Mouse (Mus musculus) CH12F3 (cell line): ENCODE data around the gene Wwox.

ENCODE experiments used
- in situ Hi-C: fragments of 300-500 bp; cut with MboI; formaldehyde crosslinking; loops from 2 replicates; pipeline ENCODE4 v1.14.3; 2020; ENCODE audit warnings: low sequenced_read_pairs

Wwox gene

GRCm38 (mm10) chr8:114526626-114527267 is 87.3 kb downstream of the Wwox start:
- in situ Hi-C loops, result no loop called here

GRCm38 (mm10) chr8:114527648-114528221 is 88.3 kb downstream of the Wwox start:
- in situ Hi-C loops, result no loop called here

- in situ Hi-C loops, result no loop called here
Measured at GRCm38 (mm10) chr8:114529581-114529980, 90.1 kb downstream of the Wwox start.

- in situ Hi-C loops, result no loop called here
Measured at GRCm38 (mm10) chr8:114536201-114536600, 96.7 kb downstream of the Wwox start.

GRCm38 (mm10) chr8:114541132-114541531 is 101.7 kb downstream of the Wwox start:
- in situ Hi-C loops, result no loop called here

- in situ Hi-C loops, result no loop called here
Measured at GRCm38 (mm10) chr8:114548360-114548759, 108.9 kb downstream of the Wwox start.

- in situ Hi-C loops, result no loop called here
Measured at GRCm38 (mm10) chr8:114548837-114549236, 109.4 kb downstream of the Wwox start.

- in situ Hi-C loops, result no loop called here
Measured at GRCm38 (mm10) chr8:114550029-114550428, 110.6 kb downstream of the Wwox start.

- in situ Hi-C loops, result no loop called here
Measured at GRCm38 (mm10) chr8:114552606-114553005, 113.2 kb downstream of the Wwox start.

- in situ Hi-C loops, result no loop called here
Measured at GRCm38 (mm10) chr8:114554966-114555365, 115.5 kb downstream of the Wwox start.

- in situ Hi-C loops, result no loop called here
Measured at GRCm38 (mm10) chr8:114555491-114556202, 116.2 kb downstream of the Wwox start.

- in situ Hi-C loops, result no loop called here
Measured at GRCm38 (mm10) chr8:114561191-114561590, 121.7 kb downstream of the Wwox start.

- in situ Hi-C loops, result no loop called here
Measured at GRCm38 (mm10) chr8:114562486-114562885, 123.0 kb downstream of the Wwox start.

- in situ Hi-C loops, result no loop called here
Measured at GRCm38 (mm10) chr8:114563361-114563760, 123.9 kb downstream of the Wwox start.

GRCm38 (mm10) chr8:114564036-114564435 is 124.6 kb downstream of the Wwox start:
- in situ Hi-C loops, result no loop called here

- in situ Hi-C loops, result no loop called here
Measured at GRCm38 (mm10) chr8:114568531-114569166, 129.2 kb downstream of the Wwox start.

- in situ Hi-C loops, result no loop called here
Measured at GRCm38 (mm10) chr8:114573014-114573746, 133.7 kb downstream of the Wwox start.

GRCm38 (mm10) chr8:114573747-114574093 is 134.3 kb downstream of the Wwox start:
- in situ Hi-C loops, result no loop called here

- in situ Hi-C loops, result no loop called here
Measured at GRCm38 (mm10) chr8:114579292-114579691, 139.8 kb downstream of the Wwox start.

GRCm38 (mm10) chr8:114580684-114581083 is 141.2 kb downstream of the Wwox start:
- in situ Hi-C loops, result no loop called here

GRCm38 (mm10) chr8:114590336-114590867 is 150.9 kb downstream of the Wwox start:
- in situ Hi-C loops, result no loop called here
